Mouse (Mus musculus) stomach, embryonic 16.5 days (tissue): ENCODE results near the gene Kcnk7. TPM values are rescaled to one million over a fixed set of nuclear protein-coding genes. Genes with fewer than 3 reads are reported as not detected.

Experiments used
- ATAC-seq: fragments of 200-750 bp; cut with Nextera tagmentation; 2 replicates; pipeline ENCODE4 v1.8.0; 2017; ENCODE audit warnings: moderate number of reproducible peaks, moderate TSS enrichment; ENCODE audit not compliant: insufficient read depth, low FRiP score
- H3K27ac ChIP-seq: fragments of 300-500 bp; sonication (generic); 2 replicates; pipeline ENCODE4 v1.5.1; 2014; ENCODE audit warnings: low read length
- H3K27me3 ChIP-seq: fragments of 300-500 bp; sonication (generic); 2 replicates; pipeline ENCODE4 v1.6.1; 2014; ENCODE audit warnings: low read length, control low read depth, mixed read lengths; ENCODE audit not compliant: control insufficient read depth, insufficient read depth
- H3K36me3 ChIP-seq: fragments of 300-500 bp; sonication (generic); 2 replicates; pipeline ENCODE4 v1.6.1; 2014; ENCODE audit warnings: low read length; ENCODE audit not compliant: control insufficient read depth, insufficient read depth
- H3K4me1 ChIP-seq: fragments of 300-500 bp; sonication (generic); 2 replicates; pipeline ENCODE4 v1.6.1; 2014; ENCODE audit warnings: low read length, control low read depth, mixed read lengths; ENCODE audit not compliant: control insufficient read depth, insufficient read depth
- H3K4me2 ChIP-seq: fragments of 300-500 bp; sonication (generic); 2 replicates; pipeline ENCODE4 v1.6.1; 2014; ENCODE audit warnings: low read depth, low read length, mixed read lengths
- H3K4me3 ChIP-seq: fragments of 300-500 bp; sonication (generic); replicated peaks from 2 replicates; pipeline ENCODE4 v1.5.1; 2014; ENCODE audit warnings: mild to moderate bottlenecking, low read length
- H3K9ac ChIP-seq: fragments of 300-500 bp; sonication (generic); 2 replicates; pipeline ENCODE4 v1.6.1; 2014; ENCODE audit warnings: low read length
- H3K9me3 ChIP-seq: fragments of 300-500 bp; sonication (generic); replicated peaks from 2 replicates; pipeline ENCODE4 v1.6.1; 2016; ENCODE audit warnings: low read length, control low read depth; ENCODE audit not compliant: control insufficient read depth
- WGBS: fragments of 180-500 bp; shearing (Covaris S2); extraction: QIAGEN DNeasy Blood & Tissue Kit; methylation state at CpG from one replicate; pipeline ENCODE4 v1.1.7; 2014; 5-methylcytosine and 5-hydroxymethylcytosine counted together
- polyA plus RNA-seq: library from polyadenylated mRNA; unstranded; fragments of >200 nt; fragmentation: Nextera tagmentation; extraction: Ambion mirVana; gene quantifications from 2 replicates; pipeline ENCODE4 v1.2.1, GENCODE M21; 2015

Gene Kcnk7
- 2.0 and 2.2 TPM in 2 replicates for polyA plus RNA-seq

DNA sequence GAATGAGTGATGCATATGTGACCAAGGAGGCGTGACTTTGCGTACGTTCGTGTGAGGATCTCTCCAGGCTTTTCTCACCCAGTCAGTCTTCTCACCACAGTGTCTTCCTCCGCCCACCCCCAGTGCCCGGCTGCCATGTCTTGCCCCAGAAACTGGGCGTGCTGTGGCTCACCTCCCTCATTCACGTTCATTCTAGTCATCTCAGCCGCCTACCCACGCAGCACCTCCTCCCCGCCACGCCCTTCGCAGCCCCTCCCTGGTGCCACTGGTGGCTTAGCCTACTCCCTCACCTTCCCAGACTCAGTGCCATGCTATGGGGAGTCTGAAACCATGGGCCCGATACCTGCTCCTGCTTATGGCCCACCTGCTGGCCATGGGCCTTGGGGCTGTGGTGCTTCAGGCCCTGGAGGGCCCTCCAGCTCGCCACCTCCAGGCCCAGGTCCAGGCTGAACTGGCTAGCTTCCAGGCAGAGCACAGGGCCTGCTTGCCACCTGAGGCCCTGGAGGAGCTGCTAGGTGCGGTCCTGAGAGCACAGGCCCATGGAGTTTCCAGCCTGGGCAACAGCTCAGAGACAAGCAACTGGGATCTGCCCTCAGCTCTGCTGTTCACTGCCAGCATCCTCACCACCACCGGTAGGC, at the start of gene Kcnk7:
Kcnk7 (plus strand) TSS at position 205 of the 638 bp plus-strand sequence.
- H3K9ac ChIP-seq, result peak within 1 kb of the TSS; percentile 50
- H3K36me3 ChIP-seq, result peaks cover 18% of the 10 kb centered on the region
- peaks cover 20% of the 10 kb centered on the region for H3K4me1 ChIP-seq
- 57% methylated on average over 17 of the region's 17 CpGs for WGBS
- no peaks in the 10 kb centered on the region for H3K27me3 ChIP-seq
- peak within 1 kb of the TSS; percentile 25; the same call in 1 of the 2 replicates for H3K4me2 ChIP-seq
- peak; percentile 31 for ATAC-seq
- no peak within 1 kb of the TSS for H3K4me3 ChIP-seq
- H3K27ac ChIP-seq, result peak within 1 kb of the TSS; percentile 90
- no peaks in the 10 kb centered on the region for H3K9me3 ChIP-seq

DNA sequence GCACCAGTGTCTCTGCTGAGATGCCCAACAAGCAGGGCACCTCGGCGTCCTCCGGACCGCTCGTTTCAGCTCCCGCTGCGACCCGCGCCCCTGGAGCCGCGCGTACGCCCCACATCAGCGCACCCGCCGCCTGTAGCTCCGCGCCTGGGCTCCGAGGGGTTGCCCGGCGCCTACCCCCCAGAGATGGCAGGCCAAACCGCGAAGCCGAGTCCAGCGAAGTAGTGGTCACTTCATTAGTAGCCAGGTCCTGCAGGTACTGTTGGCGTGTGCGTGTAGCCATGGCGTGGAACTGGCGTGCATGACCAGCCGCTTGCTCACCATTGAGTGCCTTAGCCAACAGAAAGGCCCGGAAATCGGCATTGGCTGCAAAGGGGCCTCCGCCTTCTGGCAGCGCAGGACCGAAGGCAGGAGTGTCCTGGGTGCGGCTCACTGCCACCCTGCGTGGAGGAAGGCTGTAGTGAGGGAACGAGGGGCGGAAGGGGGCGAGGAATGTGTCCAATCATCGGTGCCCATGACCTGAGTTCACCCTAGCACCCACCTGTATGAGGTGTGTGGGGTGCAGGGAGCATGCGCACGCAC, 49.4 kb upstream of the Kcnk7 start:
- Histone ChIP-seq H3K36me3 (peaks cover 13% of the 10 kb centered on the region; the same call in 1 of the 2 replicates), H3K9me3 (no peaks in the 10 kb centered on the region), H3K9ac (peak overlapping the region; percentile 51), H3K4me3 (peak overlapping the region; percentile 42), H3K27ac (no peak overlapping the region), H3K27me3 (0 out of 2 replicates have a peak, but pooled peaks cover 6% of the 10 kb centered on the region), H3K4me2 (peak overlapping the region; percentile 68), H3K4me1 (peaks cover 10% of the 10 kb centered on the region)
- 26% methylated on average over 43 of the region's 43 CpGs for WGBS
- ATAC-seq, result peak; percentile 12; the same call in 1 of the 2 replicates

DNA sequence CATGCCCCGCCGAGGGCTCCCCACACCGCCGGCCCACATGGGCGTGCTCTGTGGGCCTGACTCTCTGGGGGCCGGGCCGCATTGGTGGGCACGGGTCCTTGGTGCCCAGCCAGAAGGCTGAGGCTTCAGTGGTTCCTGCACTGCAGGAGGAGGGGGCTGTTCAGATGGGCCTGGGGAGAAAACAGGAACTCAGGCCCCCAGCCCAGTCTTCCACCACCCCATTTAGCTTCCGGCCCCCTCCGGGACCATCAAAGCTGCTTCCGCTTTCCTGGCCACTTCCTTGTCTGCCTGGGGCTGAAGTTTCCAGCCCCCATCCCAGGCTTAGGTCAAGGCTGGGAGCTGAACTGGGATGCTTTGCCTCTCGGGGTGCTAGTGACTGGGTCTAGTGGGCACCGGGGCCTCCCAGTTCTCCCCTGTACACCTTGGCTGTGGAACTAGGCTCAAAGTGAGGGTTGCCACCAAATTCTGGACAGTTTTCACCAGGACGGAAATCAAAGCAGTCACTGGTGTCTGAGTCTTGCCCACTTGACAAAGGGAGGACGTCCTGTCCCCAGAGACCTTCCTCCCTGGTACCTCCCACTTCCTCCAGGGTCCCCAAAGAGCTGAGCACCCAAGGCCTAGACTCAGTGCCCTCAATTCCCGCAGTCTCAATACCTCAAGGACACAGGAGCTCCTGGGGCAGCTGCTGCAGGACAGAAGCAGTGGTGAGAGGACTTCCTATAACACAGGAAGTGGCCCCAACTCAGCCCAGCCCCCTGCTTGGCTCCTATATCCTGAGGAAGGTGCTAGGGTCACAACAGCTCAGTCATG, 43.0 kb upstream of the Kcnk7 start:
- no peak for ATAC-seq
- Histone ChIP-seq H3K4me1 (peaks cover 22% of the 10 kb centered on the region), H3K4me3 (peak overlapping the region; percentile 17), H3K9ac (peak overlapping the region; percentile 27), H3K36me3 (no peaks in the 10 kb centered on the region), H3K9me3 (no peaks in the 10 kb centered on the region), H3K4me2 (peak overlapping the region; percentile 28), H3K27ac (peak overlapping the region; percentile 91), H3K27me3 (no peaks in the 10 kb centered on the region)
- 69% methylated on average over 16 of the region's 16 CpGs for WGBS

DNA sequence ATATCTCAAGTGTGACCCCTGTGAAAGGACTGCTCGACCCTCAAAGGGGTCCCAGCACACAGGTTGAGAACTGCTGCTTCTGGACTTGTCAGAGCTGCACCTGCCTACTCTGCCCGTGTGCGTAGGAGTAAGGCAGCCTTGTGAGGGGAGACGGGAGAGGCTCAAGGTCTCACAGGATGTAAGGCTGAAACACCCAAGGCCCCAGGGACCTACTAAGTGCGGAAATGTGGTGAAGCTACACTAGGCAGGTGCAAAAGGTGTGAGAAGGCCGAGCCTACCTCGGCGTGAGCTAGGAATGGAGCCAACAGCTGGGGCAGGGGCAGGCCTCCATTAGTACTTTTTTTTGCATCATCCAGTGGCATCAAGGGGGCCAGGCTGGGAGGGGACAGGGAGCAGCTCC, 41.9 kb upstream of the Kcnk7 start:
- Histone ChIP-seq H3K4me2 (peak overlapping the region; percentile 77), H3K4me1 (peaks cover 22% of the 10 kb centered on the region), H3K4me3 (peak overlapping the region; percentile 65), H3K27ac (peak overlapping the region; percentile 91), H3K9ac (peak overlapping the region; percentile 76), H3K36me3 (no peaks in the 10 kb centered on the region), H3K9me3 (no peaks in the 10 kb centered on the region), H3K27me3 (no peaks in the 10 kb centered on the region)
- ATAC-seq, result no peak
- WGBS, result 62% methylated on average over 8 of the region's 8 CpGs

DNA sequence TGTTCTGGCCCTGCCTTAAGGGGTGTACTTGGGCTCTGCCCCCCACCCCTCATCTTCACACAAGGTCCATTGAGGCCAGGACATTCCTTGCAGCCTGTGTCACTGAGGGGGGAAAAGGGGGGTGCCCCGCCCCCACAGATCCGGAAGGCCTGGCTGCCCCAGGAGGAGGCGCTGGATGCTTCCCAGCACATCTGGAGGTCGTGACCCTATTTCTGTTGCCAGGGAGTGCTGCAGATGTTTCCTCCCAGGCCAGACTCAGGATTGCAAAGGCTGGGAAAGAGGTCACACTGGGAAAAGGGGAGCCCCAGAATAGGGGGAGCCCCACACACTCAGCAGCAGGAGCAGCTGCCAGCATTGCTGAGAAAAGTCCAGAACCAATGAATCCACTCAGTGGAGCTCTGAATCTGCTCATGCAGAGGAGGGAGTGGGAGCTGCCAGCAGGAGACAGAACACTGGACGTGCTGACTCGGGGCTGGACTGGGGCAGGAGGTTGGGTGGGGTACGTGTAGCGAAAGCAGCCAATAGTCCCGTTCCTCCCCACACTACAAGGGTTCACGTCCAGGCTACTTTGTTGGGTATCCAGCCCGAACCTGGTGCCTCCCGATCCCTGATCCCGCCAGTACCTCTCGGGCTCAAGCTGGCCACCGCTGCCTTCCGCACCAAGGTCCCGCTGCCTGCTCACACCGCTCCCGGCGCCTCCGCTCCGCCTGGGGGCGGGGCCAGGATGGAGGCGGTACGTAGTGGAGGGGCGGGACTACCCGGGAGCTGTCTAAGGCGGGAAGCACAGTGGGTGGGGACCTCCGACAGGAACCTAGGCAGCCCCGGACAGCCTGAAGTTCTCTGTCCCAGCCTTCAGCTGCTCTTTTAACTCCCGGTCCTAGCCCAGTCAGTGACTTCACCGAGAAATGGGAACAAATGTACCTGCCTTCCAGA, 40.9 kb upstream of the Kcnk7 start, which contains the start of gene Sipa1:
Sipa1 (minus strand) TSS at position 727 of the 933 bp plus-strand sequence.
- under 1% methylated on average over 32 of the region's 32 CpGs for WGBS

DNA sequence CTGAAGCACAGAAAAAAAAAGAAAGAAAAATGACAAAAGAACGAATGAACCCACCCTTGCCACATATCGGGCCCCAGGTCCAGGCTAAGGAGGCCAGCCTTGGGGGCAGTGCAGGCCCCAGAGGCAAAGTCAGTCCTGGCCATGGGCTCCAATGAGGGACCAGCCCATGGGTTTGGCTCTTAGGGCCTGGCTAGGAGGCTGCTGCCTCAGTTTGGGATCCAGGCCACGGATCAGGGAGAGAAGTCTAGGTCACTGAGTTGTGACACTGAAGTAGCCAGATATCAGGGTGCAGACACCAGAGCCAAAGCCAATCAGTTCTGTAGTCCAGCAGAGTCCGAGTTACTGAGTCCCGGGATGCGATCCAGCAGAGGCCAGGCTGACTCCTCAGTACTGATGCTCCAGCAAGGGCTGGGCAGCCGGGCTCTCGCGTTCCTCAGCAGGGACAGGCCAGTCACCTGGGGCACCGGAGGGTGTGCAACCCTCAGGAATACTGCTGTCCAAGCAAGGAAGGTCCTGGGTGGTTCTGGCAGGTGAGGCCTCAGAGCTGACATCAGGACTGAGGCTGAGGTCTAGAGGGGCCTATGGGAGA, 39.4 kb upstream of the Kcnk7 start:
- peak overlapping the region; percentile 51; the same call in 1 of the 2 replicates for H3K9ac ChIP-seq
- H3K4me2 ChIP-seq, result no peak overlapping the region
- H3K4me3 ChIP-seq, result no peak overlapping the region
- H3K4me1 ChIP-seq, result peaks cover 22% of the 10 kb centered on the region
- no peak overlapping the region for H3K27ac ChIP-seq
- no peak for ATAC-seq
- WGBS, result 91% methylated on average over 10 of the region's 10 CpGs
- no peaks in the 10 kb centered on the region for H3K27me3 ChIP-seq
- H3K36me3 ChIP-seq, result 0 out of 2 replicates have a peak, but pooled peaks cover under 1% of the 10 kb centered on the region
- no peaks in the 10 kb centered on the region for H3K9me3 ChIP-seq

More for the DNA sequence above, 40.9 kb upstream of the Kcnk7 start, which contains the start of gene Sipa1:
- Histone ChIP-seq H3K36me3 (no peaks in the 10 kb centered on the region), H3K4me3 (peak within 1 kb of the TSS; percentile 65), H3K4me1 (peaks cover 22% of the 10 kb centered on the region), H3K27me3 (no peaks in the 10 kb centered on the region), H3K27ac (peak within 1 kb of the TSS; percentile 91), H3K4me2 (peak within 1 kb of the TSS; percentile 77), H3K9me3 (no peaks in the 10 kb centered on the region), H3K9ac (peak within 1 kb of the TSS; percentile 76)
- ATAC-seq, result peak; percentile 95

DNA sequence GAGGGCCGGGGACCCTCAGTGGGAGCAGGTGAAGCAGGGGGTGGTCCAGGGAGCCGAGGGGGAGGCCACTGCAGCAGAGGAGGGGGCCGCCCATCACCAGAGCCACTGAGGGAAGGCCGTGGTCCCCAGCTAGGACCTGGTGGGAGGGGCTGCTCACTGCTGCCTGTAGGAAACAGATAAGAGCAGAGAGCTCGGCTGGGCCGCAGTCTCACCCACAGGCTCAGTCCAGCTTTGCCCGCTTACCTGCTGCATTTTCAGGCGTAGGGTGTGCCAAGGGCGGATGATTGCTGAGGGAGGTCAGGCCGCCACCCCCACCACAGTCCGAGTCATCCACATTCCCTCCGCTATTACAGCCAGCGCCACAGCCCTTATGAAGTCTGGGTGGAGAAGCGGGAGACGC, 38.7 kb upstream of the Kcnk7 start:
- 75% methylated on average over 15 of the region's 15 CpGs for WGBS
- 0 out of 2 replicates have a peak, but pooled peaks cover 4% of the 10 kb centered on the region for H3K36me3 ChIP-seq
- H3K27ac ChIP-seq, result no peak overlapping the region
- no peak overlapping the region for H3K9ac ChIP-seq
- no peak overlapping the region for H3K4me2 ChIP-seq
- H3K9me3 ChIP-seq, result no peaks in the 10 kb centered on the region
- H3K27me3 ChIP-seq, result no peaks in the 10 kb centered on the region
- no peak for ATAC-seq
- H3K4me3 ChIP-seq, result no peak overlapping the region
- H3K4me1 ChIP-seq, result peaks cover 22% of the 10 kb centered on the region

DNA sequence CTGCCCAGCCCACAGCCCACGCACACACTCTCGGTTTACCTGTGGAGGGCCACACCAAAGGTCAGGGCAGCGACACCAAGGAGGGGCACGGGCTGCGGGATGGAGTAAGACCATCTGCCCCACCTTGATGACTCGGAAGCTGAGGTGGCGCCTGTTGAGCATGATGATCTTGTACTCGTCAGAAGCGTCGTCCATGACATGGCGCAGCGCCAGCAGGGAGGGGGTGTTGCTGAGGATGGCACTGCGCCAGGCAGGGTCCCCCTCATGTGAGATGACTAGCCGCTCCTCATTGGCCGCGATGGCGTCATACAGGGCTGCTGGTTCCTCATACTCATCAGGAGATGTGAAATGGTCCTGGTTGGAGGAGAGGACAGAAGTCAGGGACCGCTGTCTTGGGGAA, 37.8 kb upstream of the Kcnk7 start:
- 0 out of 2 replicates have a peak, but pooled peaks cover 4% of the 10 kb centered on the region for H3K36me3 ChIP-seq
- no peak overlapping the region for H3K9ac ChIP-seq
- ATAC-seq, result no peak

More for the DNA sequence above, 37.8 kb upstream of the Kcnk7 start:
- H3K9me3 ChIP-seq, result no peaks in the 10 kb centered on the region
- no peak overlapping the region for H3K4me3 ChIP-seq
- H3K4me2 ChIP-seq, result no peak overlapping the region
- 90% methylated on average over 18 of the region's 18 CpGs for WGBS
- no peaks in the 10 kb centered on the region for H3K27me3 ChIP-seq
- no peak overlapping the region for H3K27ac ChIP-seq
- peaks cover 19% of the 10 kb centered on the region for H3K4me1 ChIP-seq
